Mouse (Mus musculus): Measurements from ENCODE around the gene Lrba.

DNA sequence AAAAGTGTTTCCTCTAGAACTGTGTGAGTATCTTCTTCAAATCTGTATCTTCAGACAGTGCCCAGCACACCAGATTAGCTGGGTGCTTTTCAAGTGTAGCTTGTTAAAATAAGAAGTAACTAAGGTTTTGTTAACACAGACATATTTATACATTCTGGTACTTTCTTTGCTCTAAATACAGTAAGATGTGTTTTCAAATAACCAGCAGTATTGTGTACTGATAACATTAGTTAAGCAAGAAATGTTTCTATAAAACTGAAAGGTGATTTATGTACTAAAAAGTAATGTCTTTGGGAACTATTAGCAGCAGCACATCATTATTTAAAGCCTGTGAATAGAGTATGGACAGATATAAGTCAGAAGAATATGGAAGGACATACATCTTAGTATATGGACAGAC, 417.3 kb downstream of the Lrba start:
- TF ChIP-seq CTCF (IDR thresholded peaks at IDR 0.05) (no peak), POLR2A (IDR thresholded peaks at IDR 0.05; ENCODE audit: insufficient read depth, low read depth, low read length) (no peak), EP300 (IDR thresholded peaks at IDR 0.05; ENCODE audit: insufficient read depth, low read depth, low read length) (no peak)
